Mouse (Mus musculus) lung, postnatal 14 days (tissue): ENCODE results near the gene Ppm1l.
"Not testable (repeated sequence)": the region's sequence is repeated elsewhere in the genome, so short reads cannot be mapped to it uniquely, and the experiment has no call there.

ENCODE experiments used
- DNase-seq: peaks from one replicate; pipeline ENCODE4 v3.0.0; 2021

Gene Ppm1l

DNA sequence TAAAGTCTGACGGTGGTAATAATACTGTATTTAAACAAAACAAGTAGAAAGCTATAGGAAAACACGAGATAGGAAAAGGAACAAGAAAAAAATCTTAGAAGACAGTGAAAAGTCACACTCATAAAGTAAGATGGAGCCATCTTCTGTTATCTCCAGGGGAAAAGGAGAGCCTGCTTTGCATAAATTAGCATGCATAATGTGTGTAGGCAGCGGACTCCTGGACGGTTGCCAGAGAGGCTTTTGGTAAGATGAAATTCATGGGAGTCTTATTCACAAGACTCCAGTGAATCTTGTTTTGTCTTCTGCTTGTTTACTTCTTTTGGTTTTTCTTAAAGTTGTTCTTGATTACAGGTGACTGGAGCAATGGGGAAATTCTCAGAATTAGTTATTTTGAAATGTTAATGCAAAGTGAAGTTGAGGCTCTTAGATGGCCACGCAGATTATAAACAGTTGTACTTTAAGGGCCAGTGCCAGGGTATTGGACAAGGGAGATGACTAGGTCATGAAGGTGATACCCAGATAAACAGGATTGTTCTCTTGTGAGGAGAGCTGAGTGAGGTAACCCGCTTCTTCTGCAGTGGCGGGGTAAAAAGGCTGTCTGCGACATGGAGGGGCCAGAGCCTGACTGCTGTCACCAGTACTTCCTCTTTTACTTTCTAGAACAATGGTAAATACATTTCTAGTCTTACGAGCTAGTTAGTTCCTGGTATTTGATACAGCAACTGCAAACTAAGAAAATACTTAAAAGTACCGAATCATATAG lies 57.1 kb downstream of the Ppm1l start:
- no peak for DNase-seq

DNA sequence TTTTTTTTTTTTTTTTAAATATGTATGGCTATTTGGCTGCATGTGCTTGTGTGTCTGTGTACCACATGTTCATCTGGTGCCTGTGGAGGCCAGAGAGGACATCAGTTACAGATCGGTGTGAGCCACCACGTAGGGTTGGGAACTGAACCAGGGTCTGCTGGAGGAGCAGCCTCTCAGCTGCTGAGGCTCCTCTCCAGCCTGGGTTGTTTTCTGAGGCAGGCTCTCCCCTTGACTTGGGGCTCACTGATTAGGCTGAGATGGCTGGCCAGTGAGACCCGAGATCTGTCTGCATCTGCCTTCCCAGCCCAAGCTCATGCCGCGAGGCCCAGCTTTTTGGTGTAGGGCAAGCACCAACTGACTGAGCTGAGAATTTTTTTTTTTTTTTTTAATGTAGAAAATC lies 57.9 kb downstream of the Ppm1l start:
- no peak for DNase-seq

- peak; percentile 21 for DNase-seq
These were observed 58.3 kb downstream of the Ppm1l start for GRCm38 (mm10) chr3:69374983-69375382.

- no peak for DNase-seq
These were observed 64.6 kb downstream of the Ppm1l start for GRCm38 (mm10) chr3:69381213-69381612.

DNA sequence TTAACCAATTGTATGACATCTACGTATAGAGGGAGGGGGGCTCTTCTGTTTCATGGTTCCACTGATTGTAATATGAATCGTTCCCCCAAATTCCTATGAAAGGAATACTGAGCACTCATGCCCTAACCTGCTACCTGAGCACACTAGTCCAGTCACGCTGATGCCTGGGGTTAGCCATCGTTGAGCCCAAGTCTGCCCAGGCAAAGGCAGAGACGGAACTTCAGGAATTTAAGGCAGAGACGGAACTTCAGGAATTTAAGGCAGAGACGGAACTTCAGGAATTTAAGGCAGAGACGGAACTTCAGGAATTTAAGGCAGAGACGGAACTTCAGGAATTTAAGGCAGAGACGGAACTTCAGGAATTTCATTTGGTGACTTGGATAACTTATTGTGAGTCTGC lies 75.2 kb downstream of the Ppm1l start:
- not testable (repeated sequence) for DNase-seq

- no peak for DNase-seq
These were observed 75.6 kb downstream of the Ppm1l start for GRCm38 (mm10) chr3:69392298-69392697.

DNA sequence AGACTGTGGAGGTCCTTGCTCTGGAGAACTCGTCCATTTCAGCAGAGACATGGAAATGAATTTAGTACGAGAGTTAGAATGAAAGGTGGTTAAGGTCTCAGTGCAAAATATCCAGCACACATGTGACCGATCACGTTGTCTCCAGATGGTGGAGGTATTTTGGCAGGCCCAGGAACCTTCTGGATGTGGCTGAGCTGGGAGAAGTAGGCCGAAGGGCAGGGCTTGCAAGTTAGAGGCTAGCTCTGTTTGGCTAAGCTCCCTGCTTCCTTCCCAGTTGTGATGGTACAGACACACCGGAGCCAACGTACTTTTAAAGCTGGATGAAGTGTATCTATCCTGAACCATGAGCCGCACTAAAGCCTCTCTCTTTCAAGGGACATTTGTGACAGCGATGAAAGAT lies 76.4 kb downstream of the Ppm1l start:
- no peak for DNase-seq

GRCm38 (mm10) chr3:69393991-69394390 lies 77.3 kb downstream of the Ppm1l start:
- no peak for DNase-seq

GRCm38 (mm10) chr3:69395084-69395483 lies 78.4 kb downstream of the Ppm1l start:
- no peak for DNase-seq

DNA sequence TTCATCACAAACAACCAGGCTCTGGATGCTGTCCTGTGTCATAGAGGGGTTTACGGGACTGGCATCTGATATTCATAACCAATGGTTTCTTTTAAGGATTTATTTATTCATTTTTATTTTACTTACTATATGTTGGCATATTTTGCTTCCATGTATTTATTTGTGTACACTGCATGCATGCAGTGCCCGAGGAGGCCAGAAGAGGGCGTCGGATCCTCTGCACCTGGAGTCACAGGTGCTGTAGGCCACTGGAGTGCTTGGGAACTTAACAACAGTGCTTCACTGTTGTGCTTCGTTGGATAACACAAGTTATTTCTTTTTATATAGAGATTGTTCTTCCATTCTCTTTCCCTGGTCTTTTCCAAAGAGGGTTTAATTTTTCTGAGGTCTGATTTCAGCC lies 81.1 kb downstream of the Ppm1l start:
- no peak for DNase-seq

- DNase-seq, result no peak
These were observed 82.7 kb downstream of the Ppm1l start for GRCm38 (mm10) chr3:69399336-69399735.

- DNase-seq, result no peak
These were observed 86.5 kb downstream of the Ppm1l start for GRCm38 (mm10) chr3:69403196-69403595.

DNA sequence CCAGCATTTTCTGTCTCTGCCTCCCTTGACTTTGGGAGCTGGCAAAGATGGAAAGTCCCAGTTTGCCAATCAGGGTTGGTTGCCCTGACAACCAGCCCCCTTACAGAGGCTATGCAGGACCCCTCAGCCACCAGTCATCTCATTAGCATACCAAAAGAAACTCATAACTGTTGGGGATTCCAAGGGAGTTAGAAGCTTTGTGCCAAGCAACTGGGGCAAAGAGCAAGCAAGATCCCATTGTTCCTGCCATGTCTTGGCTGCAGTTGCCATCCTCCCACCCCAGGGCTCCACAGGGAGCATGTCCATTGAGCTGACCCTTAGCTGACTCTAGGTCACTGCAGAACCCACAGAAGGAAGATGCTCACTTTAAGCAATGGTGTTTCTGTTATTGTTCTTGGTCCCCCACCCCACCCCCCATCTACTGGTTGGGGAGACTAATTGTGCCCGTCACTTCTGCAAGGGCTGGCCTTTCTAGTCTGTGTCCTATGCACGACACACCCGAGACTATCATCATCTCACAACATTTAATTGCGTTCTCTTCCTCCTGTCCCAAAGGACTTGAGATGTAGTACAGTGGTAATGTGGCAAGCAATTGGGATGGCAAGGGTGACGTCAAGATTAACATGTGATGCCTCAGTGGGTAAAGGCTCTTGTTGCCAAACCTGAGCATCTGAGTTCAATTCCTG lies 89.7 kb downstream of the Ppm1l start:
- no peak for DNase-seq

GRCm38 (mm10) chr3:69408064-69408463 lies 91.4 kb downstream of the Ppm1l start:
- DNase-seq, result no peak

DNA sequence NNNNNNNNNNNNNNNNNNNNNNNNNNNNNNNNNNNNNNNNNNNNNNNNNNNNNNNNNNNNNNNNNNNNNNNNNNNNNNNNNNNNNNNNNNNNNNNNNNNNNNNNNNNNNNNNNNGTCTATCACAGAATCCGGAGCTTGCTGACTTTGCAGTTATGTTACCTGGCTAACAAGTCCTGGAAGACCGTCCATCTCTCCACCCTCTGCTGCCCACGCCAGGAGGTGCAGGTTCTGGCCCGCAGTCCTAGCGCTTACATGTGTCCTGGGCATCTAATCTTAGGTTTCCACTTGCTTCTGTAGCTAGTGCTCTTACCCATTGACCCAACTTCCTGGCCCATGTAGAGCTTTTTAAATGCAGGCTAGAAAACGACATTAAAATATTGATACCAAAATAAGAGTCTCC lies 99.5 kb downstream of the Ppm1l start:
- no peak for DNase-seq

- no peak for DNase-seq
These were observed 106.1 kb downstream of the Ppm1l start for GRCm38 (mm10) chr3:69422741-69423140.

GRCm38 (mm10) chr3:69423371-69423770 lies 106.7 kb downstream of the Ppm1l start:
- no peak for DNase-seq

- DNase-seq, result not testable (repeated sequence)
These were observed 108.1 kb downstream of the Ppm1l start for GRCm38 (mm10) chr3:69424781-69425180.

DNA sequence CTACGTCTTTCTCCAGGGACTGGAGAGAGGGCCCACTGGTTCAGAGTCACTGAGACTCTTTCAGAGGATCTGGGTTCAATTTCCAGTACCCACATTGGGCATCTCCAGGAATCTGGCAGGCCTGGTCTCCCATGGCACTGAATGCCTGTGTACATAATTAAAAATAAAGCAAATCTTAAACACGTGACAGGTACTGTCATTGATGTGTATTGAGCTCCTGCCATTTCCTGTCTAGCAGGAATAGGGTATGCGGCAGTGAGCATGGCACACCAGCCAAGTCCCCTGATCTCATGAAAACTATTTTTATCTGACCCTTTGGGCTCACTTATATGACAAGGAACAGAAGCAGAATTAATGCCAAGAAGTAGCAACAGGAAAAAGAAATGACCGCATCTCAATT lies 110.6 kb downstream of the Ppm1l start:
- DNase-seq, result no peak

- no peak for DNase-seq
These were observed 111.6 kb downstream of the Ppm1l start for GRCm38 (mm10) chr3:69428221-69428620.

GRCm38 (mm10) chr3:69429319-69429718 lies 112.7 kb downstream of the Ppm1l start:
- no peak for DNase-seq

DNA sequence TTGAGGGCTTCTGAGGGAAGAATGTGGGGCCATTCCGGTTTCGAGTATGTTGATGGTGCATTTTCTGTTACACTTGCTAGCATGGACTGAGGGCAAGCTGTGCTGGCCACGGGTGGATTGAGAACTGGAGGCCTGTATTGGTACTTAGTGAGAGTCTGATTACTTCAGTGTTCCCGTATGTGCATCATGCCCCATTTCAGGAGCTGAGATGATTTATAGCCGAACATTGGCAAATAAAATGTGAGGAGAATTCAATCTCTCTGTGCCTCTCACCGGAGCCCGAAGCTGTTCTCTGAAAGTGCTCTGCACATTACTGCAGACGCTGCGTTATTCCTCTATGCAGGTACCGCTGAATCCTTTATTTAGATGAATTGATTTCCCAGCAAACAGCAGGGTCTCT lies 116.9 kb downstream of the Ppm1l start:
- no peak for DNase-seq

GRCm38 (mm10) chr3:69438773-69439514 lies 122.3 kb downstream of the Ppm1l start:
- no peak for DNase-seq

- no peak for DNase-seq
These were observed 124.1 kb downstream of the Ppm1l start for GRCm38 (mm10) chr3:69440761-69441160.
